Mouse (Mus musculus): ENCODE data around the gene March2. TPM values are rescaled to one million over a fixed set of nuclear protein-coding genes. Genes with fewer than 3 reads are reported as not detected.

Gene March2
- total RNA-seq, 2 experiments from 2014 or later: 143 to 160 TPM

DNA sequence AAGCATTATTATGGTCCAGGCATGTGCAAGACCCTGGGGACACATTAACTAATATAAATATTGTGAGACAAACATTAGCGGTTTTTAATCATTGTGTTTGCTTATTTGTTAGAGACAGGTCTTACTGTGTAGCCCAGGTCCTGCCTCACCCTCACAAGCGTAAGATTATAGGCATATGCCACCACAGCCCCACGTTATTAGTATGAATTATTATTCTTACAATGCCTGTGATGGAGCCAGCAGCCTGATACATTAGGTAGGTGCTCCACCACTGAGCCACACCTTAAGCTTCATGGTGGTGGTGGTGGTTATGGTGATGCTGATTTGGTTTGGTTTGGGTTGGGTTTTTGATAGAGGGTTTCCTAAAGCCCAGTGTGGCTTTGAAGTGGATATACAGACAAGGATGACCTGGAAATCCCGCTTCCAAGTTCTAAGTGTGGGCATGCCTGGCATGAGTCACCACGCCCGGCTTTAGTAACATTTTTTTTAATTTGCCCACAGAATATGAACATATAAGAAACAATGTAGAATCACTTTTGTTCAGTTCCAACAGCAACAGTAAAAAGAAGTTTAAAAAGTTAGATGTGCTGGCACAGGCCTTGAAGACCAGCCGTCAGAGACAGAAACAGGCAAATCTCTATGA lies 1.4 kb upstream of the March2 start:
- DNase-seq (ENCODE audit: low spot score): no peak
- intact Hi-C loops (cut with DNase I): loop anchor here (2.0 kb wide), 1 partner anchor 35 kb away; no protein-coding TSS in a partner anchor

DNA sequence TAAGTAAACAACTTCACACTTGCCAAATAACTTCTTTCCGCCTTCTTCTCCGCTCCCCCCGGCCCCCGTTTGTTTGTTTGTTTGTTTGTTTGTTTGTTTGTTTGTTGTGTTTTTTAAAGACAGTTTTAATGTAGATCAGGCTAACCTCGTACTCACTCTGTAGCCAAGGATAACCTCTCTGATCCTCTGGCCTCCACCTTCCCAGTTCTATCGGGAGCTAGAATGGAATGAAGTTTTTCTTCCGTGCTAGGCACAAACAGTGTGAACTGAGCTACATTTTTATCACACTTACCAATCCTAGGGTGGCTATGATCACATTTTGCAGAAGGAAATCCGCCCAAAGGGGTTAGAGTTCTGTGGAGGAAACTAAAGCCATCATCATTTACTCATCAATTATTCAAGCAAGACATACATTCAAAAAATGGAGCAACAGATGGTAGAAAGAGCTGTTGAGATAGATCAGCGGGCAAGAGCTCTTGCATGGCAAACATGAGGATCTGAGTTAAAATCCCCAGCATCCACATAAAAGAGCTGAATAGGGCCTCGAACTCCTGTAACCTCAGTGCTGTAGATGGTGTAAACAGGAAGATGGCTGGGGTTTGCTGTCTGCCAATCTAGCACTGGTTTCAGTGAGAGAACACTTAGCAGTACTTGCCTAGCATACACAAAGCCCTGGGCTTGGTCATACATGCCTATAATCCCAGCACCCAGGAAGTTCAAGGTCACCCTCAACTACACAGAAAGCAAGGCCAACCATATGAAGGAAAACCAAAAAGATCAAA lies 665 bp upstream of the March2 start:
- intact Hi-C loops (cut with DNase I): loop anchor here (2.0 kb wide), 1 partner anchor 34 kb away; no protein-coding TSS in a partner anchor

DNA sequence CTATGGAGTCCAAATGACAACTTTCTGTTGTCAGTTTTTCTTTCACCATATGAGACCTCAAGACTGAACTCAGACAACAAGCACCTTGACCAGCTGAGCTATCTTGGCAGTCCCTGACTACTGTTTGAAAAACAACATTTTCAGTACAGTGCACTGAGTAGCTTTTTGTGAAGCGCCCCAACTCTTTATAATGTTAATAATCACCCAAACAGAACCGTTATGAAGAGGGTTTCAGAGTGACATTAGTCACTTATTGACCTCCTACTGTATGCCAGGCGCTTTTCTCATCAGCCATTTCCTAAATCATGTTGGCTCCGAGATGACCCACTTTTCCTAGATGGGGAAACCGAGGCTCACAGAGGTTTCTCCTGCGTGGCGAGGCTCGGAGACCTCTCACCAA lies 488 bp downstream of the March2 start:
- DNase-seq (ENCODE audit: low spot score): no peak
- intact Hi-C loops (cut with DNase I): loop anchor here (2.0 kb wide), 1 partner anchor 33 kb away; no protein-coding TSS in a partner anchor

More for the DNA sequence above, 665 bp upstream of the March2 start:
- no peak for DNase-seq (ENCODE audit: low spot score)

DNA sequence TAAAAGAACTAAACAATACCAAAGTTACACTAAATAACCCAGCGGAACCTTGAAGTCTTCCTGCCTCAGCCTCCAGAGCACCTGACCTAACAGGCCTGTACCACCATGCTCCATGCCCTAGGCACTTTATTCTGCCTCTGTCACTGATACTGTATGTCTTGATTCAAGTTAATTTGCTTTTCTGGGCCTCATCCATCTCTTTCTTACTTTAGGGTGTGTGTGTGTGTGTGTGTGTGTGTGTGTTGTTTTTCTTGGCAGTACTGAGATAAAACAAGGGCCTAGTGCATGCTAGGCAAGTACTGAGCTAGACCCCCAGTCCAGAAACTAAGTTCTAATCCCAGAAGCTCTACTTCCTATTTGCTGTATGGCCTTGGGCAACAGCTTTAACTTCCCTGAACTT lies 1.2 kb downstream of the March2 start:
- intact Hi-C loops (cut with DNase I): no loop called here
- DNase-seq (ENCODE audit: low spot score): no peak

DNA sequence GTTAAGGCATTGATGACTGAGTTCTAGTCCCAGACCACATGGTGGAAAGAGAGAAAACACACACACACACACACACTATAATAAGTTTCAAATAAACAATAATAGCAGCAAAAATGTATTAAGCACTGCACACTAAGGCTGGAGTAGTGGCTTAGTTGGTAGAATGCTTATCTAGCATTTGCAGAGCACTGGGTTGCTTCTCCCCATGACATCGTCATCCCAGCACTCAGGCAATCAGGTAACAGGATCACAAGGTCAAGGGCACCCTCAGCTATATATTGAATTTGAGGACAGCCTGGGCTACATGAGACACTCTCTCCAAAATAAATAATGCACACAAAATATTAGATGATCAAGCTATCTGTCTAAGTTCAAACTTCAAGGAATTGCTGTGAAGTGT lies 3.7 kb downstream of the March2 start:
- intact Hi-C loops (cut with DNase I): no loop called here

DNA sequence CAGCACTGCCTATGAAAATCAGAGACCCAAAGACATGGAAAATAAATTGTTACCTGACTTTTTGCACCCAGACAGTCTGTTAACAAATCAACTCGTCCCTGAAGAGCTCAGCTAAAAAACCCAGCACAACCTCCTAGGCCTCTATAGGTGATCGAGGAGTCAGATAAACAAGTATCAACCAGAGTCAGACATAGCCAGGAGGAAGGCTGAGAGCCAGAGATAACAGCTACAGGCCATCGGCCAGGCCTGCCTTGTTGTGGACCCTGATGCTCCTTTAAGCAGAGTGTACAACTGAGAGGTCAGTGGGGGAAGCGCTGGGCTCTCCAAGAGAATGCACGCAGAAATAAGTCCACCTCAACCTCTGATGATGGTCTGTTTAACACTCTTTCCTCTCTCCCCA lies 5.2 kb downstream of the March2 start:
- no peak for DNase-seq (ENCODE audit: low spot score)
- intact Hi-C loops (cut with DNase I): no loop called here

More for the DNA sequence above, 3.7 kb downstream of the March2 start:
- no peak for DNase-seq (ENCODE audit: low spot score)

DNA sequence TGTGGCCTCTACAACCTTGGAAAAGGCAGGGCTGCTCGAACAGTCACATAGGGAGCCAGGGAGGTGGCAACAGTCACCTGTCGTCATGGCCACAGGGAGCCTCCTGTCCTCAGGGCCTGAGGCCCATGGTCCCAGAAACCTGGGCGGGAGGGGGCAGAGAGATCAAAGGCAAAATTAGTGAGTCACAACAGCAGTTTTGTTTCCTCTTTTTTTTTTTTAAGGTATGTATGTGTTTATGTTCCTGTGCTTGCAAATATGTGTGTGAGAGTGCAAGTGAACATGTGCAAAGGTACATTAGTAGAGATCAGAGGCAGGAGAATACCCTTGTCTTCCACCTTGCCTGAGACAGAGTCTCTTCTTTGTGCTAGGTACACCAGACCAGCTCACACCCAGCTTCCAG lies 8.6 kb downstream of the March2 start:
- intact Hi-C loops (cut with DNase I): no loop called here
- no peak for DNase-seq (ENCODE audit: low spot score)

DNA sequence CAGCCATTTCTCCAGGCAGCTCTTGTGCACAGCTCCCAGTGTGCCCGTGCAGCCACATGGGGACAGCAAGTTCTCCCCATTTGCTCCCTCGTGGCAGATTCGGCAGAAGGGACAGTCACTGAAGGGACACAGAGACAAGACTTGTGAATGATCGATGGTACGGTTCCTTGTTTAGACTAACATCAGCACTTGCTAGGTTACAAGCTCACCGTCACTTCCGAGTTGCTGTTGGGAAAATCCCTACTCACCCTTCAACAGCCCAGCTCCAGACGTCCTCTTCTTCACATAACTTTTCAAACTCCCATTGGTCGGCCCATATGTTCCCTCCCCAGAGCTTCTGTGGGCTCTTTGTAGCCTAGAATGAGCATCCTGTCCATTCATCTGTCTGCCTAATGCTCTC lies 15.4 kb downstream of the March2 start:
- no peak for DNase-seq (ENCODE audit: low spot score)
- intact Hi-C loops (cut with DNase I): no loop called here

DNA sequence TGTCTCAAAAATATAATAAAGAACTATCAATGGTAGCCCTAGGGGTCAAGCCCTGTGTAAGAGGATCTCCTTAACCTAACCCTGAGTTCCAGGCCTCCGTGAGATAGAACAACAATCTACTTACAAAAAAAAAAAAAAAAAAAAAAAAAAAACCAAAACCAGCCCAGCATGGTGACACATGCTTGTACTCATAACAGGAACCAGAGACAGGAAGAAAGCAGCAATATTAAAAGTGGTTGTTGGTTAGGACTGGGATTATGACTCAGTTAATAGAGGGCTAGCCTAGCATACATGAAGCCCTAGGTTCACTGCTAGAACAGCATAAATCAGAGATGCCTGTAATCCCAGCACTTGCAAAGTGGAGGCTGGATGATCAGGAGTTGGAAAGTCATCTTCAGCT lies 16.3 kb downstream of the March2 start:
- DNase-seq (ENCODE audit: low spot score): no peak
- intact Hi-C loops (cut with DNase I): no loop called here

DNA sequence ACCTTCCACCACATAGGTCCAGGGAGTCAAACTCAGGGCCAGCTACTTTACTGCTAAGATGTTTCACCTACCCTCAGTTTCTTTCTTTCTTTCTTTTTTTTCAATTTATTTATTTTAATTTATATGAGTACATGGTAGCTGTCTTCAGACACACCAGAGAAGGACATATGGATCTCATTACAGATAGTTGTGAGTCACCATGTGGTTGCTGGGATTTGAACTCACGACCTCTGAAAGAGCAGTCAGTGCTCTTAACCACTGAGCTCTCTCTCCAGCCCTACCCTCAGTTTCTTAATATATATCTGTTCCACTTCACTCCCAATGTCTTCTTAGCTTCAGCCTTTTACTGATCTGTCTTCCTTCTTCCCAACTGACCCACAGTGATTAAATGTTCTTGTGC lies 23.0 kb downstream of the March2 start:
- DNase-seq (ENCODE audit: low spot score): no peak
- intact Hi-C loops (cut with DNase I): no loop called here

DNA sequence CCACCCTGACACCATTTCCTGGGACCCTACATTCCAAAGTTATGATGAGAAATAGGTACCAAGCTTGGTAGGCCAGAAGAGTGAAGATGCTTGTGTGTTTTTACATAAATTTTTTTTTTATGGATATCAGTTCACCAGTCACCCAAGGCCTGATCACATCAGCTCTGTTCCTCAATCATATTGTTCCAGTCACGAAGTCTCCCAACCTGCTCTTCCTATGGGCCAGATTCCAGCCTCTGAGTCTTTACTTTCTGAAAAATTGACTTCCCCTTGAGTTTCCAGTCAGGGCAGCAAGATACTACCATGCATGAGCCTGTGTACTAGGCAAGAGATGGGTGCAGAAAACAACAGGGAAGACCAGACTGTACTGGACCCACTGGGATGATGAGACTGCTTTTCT lies 31.7 kb downstream of the March2 start, which contains the start of gene Hnrnpm:
Gene Hnrnpm, minus strand, starts transcription at position 101 of the 400 bp plus-strand sequence.
- intact Hi-C loops (cut with DNase I): no loop called here
- DNase-seq (ENCODE audit: low spot score): no peak

DNA sequence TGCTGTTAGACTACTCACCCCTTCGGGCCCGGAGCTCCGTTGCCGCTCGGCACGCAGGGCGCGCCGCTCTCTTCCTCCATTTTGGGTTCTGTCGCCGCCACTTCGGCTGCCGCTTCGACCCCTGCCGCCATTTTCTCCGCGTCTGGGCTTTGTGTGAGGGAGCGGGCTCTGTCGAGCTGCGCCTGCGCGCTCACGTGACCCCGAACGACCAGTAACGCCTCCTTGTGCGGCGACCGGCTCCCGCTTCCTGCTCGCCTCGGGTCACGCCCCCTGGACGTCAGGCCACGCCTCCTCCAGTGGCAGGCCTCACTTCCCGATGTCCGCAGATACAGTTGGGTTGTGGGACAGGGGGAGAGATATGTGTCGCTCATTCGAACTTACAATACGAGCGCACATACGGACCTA lies 33.2 kb downstream of the March2 start:
- intact Hi-C loops (cut with DNase I): loop anchor here (2.0 kb wide), 1 partner anchor 34 kb away; the partner anchor contains the start of gene March2
- peak; percentile 96 for DNase-seq (ENCODE audit: low spot score)

DNA sequence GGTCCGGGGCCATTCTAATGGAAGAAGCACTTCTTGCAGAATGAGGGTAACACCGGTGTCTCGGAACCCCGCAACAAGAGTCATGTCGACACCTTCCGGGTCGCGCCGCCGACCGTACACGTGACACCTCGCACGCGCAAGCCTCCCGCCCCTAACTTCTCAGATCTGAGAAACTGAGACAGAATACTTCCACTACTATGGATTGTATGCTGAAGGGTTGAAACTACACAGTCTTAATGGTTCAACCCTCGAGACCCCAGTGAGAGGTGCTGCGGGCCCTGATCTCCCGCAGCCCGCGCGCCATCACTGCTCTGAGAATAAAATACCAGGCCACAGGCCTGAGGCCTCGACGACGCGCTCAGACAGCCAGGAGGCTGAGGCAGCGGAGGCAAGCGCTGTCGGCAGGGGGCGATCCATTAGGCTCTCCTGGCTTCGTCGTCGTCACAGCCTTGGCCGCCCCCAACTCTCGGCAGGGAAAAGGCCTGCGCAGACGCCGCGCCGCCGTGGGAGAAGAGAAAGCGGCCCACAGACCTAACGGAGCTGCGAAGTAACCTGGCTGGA lies 33.7 kb downstream of the March2 start:
- peak; percentile 13 for DNase-seq (ENCODE audit: low spot score)
- intact Hi-C loops (cut with DNase I): loop anchor here (2.0 kb wide), 1 partner anchor 34 kb away; the partner anchor contains the start of gene March2

DNA sequence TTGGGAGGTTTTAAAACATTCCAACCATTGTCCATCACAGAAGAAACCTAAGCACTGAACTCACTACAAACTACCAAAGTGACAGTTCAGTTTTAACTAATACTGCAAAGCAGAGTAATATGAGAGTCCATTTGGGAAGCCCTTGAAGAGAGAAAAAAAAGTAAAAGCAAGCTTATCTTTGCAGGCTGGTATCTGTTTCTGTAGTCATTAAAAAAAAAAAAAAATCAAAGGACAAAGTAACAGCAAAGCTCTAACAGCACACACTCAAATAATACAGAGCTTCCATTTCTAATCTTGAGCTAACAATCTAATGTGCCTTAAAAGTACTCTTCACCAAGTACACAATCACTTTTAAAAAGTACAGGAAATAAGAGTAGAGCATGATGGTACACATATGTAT lies 36.7 kb downstream of the March2 start:
- intact Hi-C loops (cut with DNase I): no loop called here
- DNase-seq (ENCODE audit: low spot score): no peak

DNA sequence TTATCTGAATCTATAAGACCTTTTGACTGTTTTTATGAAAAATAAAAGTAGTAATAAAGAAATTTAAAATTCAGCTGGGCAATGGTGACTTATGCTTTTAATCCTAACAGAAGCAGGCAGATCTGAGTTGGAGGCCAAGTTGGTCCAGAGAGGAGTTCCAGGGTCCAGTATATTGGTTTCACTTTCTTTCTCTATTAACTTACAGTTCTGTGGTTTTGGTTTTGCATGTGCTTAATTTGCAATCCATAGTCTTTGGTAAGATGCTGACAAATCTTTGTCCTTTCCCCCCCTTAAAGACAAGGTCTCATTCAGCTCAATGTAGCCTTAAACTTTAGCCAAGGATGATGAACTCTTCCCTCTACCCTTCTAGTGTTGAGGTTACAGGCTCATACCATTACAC lies 39.7 kb downstream of the March2 start:
- intact Hi-C loops (cut with DNase I): no loop called here
- DNase-seq (ENCODE audit: low spot score): no peak

DNA sequence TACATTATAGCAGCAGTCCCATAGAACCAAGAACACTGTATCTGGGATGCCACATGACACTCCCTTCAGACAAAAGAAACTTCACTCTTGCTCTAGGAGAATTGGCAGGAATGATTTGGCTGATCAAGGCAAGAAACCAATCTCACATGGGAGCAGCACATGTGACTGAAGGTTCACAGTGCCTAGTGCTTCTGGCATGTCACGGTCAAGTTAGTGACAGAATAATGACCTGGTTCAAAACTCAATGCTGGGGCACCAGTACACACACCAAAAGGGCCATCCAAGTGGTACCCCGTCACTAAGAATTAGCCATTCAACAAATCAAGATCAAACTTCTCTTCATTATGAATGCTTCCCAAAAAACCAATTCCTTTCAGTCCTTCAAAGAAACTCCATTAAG lies 42.4 kb downstream of the March2 start:
- intact Hi-C loops (cut with DNase I): no loop called here
- DNase-seq (ENCODE audit: low spot score): no peak

DNA sequence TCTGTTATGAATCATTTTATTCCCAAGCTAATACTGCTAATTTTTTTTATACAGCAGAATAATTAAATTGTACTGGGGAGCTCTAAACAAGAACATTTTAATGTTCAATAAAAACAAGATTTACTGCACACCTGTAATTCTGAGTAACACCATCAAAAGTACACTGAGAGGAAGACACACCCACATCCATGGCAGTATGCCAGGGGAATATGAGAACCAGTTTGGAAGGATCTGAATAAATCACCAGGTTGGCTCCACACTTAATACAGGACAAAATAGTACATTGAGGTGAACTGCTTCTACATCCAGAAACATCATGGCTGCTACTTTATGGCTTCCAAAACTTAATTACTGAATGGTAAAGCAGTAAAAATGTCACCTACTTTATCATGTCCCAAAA lies 43.0 kb downstream of the March2 start:
- intact Hi-C loops (cut with DNase I): no loop called here
- no peak for DNase-seq (ENCODE audit: low spot score)

DNA sequence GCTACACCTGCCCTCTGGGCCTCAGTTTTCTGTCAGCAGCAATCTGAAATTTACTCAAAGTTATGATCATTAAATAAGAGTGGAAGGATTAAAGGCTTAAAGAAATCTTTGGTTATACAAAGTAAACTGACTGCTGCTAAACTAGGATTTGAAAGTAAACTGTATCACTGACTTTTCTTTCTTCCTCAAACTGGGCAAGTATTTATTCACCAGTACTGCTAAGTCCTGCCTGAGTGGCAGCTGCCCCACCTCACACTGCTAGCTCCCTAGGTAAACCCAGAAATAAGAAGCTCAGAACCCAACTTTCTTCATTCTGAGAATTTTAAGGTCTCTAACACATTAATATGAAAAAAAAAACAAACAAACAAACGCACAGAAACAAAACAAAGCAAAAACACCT lies 44.6 kb downstream of the March2 start:
- no peak for DNase-seq (ENCODE audit: low spot score)
- intact Hi-C loops (cut with DNase I): no loop called here

DNA sequence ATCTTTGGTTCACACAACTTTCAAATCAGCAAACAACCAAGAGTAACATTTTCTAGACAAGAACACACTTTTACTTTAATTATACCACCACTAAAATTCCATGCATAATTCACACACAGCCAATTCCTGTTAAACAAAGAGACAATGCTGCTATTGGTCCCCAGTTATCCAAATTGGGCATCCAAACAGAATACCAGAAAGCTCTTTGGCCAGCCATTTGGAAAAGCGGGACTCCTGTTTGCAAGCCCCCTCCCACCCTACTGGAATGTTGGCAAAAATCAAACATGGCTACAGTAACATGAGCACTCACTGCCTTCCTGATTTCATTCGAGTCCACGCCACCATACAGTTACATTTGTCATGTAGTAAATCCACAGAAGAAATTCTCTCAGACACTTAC lies 48.8 kb downstream of the March2 start:
- intact Hi-C loops (cut with DNase I): no loop called here
- DNase-seq (ENCODE audit: low spot score): no peak

DNA sequence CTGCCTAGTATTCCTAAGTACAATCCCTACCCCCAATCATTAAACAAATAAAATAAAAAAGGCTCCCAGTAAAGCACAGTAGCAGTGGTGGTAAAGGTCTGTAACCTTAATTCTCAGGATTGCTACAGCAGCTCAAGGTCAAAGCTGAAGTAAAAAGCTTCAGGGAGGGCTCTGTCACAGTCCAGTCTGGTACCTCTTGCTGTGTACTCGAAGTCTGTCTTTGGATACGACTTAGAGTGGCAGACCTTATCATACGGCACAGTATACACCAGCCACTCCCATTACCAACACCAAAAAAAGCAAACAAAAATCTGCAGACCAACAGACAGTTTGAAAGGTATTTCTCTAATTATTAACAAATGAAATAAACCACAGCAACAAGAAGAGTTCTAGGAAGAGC lies 51.7 kb downstream of the March2 start:
- intact Hi-C loops (cut with DNase I): no loop called here
- no peak for DNase-seq (ENCODE audit: low spot score)
